Mouse (Mus musculus): ENCODE results near the gene Dmd. TPM values are rescaled to one million over a fixed set of nuclear protein-coding genes. Genes with fewer than 3 reads are reported as not detected.

Dmd gene
- polyA plus RNA-seq, 1 experiment from 2014 or later: 27.8 TPM

DNA sequence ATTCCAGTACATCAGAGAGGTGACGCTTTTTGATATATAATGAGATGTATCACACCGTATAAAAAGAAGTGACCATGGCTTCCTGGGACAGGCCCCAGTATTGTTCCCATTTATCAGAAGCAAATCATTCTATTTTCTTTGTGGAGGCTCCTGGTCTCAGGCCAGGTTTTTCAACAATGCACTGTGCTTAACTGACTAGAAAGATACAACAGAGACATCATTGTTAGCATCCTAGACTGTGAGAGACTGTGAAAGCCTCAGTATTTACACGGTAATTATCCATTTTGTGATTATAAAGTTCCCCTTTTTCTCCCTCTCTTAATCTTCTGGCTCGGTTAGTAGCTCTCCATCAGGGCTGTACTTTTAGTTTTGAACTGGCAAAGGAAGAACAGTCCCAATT, 1487.9 kb downstream of the Dmd start:
- Histone ChIP-seq H3K9me3 (no peaks in the 10 kb centered on the region), H3K9ac (replicated peaks) (no peak overlapping the region), H3K36me3 (no peaks in the 10 kb centered on the region), H3K4me2 (replicated peaks) (no peak overlapping the region), H3K27ac (replicated peaks) (no peak overlapping the region), H3K4me1 (no peaks in the 10 kb centered on the region), H3K27me3 (no peaks in the 10 kb centered on the region), H3K4me3 (no peak overlapping the region)
- ATAC-seq (replicated peaks): no peak
- 28% methylated on average over 4 of the region's 4 CpGs for WGBS

DNA sequence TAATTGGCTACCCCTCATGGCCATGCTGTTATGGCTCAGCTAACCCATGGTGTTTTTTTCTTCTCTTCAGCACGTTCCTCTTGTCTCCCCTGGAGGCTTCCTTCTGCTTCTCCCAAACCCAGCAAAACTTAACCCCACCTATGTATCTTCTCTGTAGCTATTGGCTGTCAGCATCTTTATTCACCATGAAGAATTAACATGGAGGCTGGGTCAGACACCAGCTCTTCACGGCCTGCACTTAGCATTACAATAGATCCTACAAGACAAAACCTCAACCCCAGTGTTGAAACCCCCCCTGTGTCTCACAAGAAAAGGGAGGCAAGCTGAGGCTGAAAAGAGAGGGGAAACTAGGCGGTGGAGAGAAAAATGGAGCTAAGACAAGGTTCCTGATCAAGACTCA, 1494.3 kb downstream of the Dmd start:
- Histone ChIP-seq H3K27ac (replicated peaks) (no peak overlapping the region), H3K9me3 (no peaks in the 10 kb centered on the region), H3K4me2 (replicated peaks) (no peak overlapping the region), H3K4me1 (no peaks in the 10 kb centered on the region), H3K4me3 (no peak overlapping the region), H3K9ac (replicated peaks) (no peak overlapping the region), H3K36me3 (no peaks in the 10 kb centered on the region), H3K27me3 (no peaks in the 10 kb centered on the region)
- WGBS: 39% methylated on average over 3 of the region's 3 CpGs
- no peak for ATAC-seq (replicated peaks)

DNA sequence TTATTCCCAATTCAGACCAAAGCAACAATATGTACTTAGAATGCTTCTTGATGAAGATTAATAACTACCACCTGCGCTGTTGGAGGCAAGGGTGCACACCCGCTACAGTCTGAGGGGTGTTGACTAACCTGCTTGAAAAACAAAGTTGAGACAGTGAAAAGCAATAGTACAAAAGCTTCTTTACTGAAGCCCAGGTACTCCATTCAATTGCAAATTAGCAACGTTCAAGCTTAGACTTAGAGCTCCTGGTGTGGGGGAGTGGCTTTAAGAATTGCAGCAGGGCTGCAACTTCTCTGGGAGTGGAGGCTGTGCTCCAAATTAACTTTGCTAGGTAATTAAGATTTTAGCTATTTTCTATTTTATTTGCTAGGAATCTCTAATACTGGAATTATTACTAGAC, 1495.3 kb downstream of the Dmd start:
- no peaks in the 10 kb centered on the region for H3K36me3 ChIP-seq
- H3K4me2 ChIP-seq (replicated peaks): no peak overlapping the region
- H3K9ac ChIP-seq (replicated peaks): no peak overlapping the region
- H3K27ac ChIP-seq (replicated peaks): no peak overlapping the region
- H3K9me3 ChIP-seq: no peaks in the 10 kb centered on the region
- H3K4me3 ChIP-seq: no peak overlapping the region
- H3K4me1 ChIP-seq: no peaks in the 10 kb centered on the region
- WGBS: 24% methylated on average over 3 of the region's 3 CpGs
- ATAC-seq (replicated peaks): no peak
- no peaks in the 10 kb centered on the region for H3K27me3 ChIP-seq

DNA sequence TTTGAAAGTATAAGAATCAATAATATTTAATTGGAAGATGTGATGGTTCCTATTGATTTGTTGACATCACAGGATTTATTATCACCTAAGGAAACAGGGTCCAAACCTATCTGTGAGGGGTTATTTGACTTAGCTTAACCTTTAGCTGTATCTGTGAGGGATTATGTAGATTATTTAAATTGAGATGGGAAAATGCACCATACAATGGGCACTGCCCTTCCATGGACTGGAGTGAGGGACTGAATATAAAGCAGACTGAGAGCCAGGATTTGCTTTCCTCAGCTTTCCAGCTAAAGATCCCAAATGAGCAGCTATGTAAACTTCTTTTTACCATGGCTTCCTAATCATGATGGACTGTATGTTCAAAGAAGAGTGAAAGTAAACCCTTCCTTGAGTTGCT, 1496.0 kb downstream of the Dmd start:
- ATAC-seq (replicated peaks): no peak
- no peak overlapping the region for H3K27ac ChIP-seq (replicated peaks)
- H3K9me3 ChIP-seq: no peaks in the 10 kb centered on the region
- no peak overlapping the region for H3K9ac ChIP-seq (replicated peaks)
- H3K36me3 ChIP-seq: no peaks in the 10 kb centered on the region
- no peaks in the 10 kb centered on the region for H3K27me3 ChIP-seq
- H3K4me2 ChIP-seq (replicated peaks): no peak overlapping the region
- no peak overlapping the region for H3K4me3 ChIP-seq
- H3K4me1 ChIP-seq: no peaks in the 10 kb centered on the region

- ATAC-seq (replicated peaks): no peak
- H3K27me3 ChIP-seq: no peaks in the 10 kb centered on the region
- no peak overlapping the region for H3K4me2 ChIP-seq (replicated peaks)
- no peak overlapping the region for H3K9ac ChIP-seq (replicated peaks)
- no peaks in the 10 kb centered on the region for H3K36me3 ChIP-seq
- no peaks in the 10 kb centered on the region for H3K4me1 ChIP-seq
- 95% methylated on average over 1 of the region's 1 CpGs for WGBS
- no peaks in the 10 kb centered on the region for H3K9me3 ChIP-seq
- no peak overlapping the region for H3K27ac ChIP-seq (replicated peaks)
- H3K4me3 ChIP-seq: no peak overlapping the region
These were observed 1505.8 kb downstream of the Dmd start for GRCm38 (mm10) chrX:84454473-84454872.

DNA sequence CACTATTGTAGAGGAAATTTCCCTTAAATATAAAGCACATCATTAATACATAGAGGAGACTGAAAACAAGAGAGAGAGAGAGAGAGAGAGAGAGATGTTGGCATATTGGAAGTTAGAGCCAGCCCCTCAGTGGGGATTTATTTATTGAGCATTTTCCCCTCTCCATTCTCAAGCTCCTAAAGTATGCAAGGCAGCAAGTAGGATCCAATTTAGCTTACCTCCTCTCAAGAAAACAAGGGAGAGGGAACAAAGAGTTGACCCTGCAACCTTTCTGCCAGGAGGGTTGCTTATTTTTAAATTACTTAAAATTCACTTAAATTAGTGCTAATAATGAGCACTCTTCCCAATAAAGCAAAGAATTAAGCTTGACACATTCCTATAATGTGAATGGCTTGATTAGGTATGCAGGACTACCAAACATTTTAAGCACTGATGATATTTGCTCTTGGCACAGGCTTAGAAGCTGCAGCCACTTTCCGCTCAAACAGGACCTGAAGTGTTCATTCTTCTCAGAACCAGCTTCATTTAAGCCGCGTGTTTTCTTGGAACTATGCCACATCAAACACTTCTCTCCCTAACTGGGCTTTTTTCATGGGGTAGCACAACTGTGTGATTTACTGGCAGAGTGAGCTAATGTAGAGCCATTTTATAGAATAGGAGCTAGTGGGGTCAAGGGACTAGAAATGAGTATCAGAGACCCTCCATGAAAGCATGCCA, 1566.1 kb downstream of the Dmd start:
- Histone ChIP-seq H3K4me1 (peaks cover 6% of the 10 kb centered on the region; the same call in 1 of the 2 replicates), H3K9me3 (no peaks in the 10 kb centered on the region), H3K36me3 (no peaks in the 10 kb centered on the region), H3K9ac (replicated peaks) (no peak overlapping the region), H3K27me3 (no peaks in the 10 kb centered on the region), H3K4me3 (no peak overlapping the region), H3K27ac (replicated peaks) (no peak overlapping the region), H3K4me2 (replicated peaks) (no peak overlapping the region)
- ATAC-seq (replicated peaks): peak; percentile 92
- 18% methylated on average over 3 of the region's 3 CpGs for WGBS

- no peaks in the 10 kb centered on the region for H3K4me1 ChIP-seq
- 0 out of 2 replicates have a peak, but pooled peaks have one; percentile 16 for ATAC-seq (replicated peaks)
- 65% methylated on average over 1 of the region's 1 CpGs for WGBS
- H3K9ac ChIP-seq (replicated peaks): no peak overlapping the region
- no peak overlapping the region for H3K4me2 ChIP-seq (replicated peaks)
- H3K4me3 ChIP-seq: no peak overlapping the region
- no peaks in the 10 kb centered on the region for H3K27me3 ChIP-seq
- no peak overlapping the region for H3K27ac ChIP-seq (replicated peaks)
- H3K9me3 ChIP-seq: no peaks in the 10 kb centered on the region
- no peaks in the 10 kb centered on the region for H3K36me3 ChIP-seq
These were observed 1603.3 kb downstream of the Dmd start for GRCm38 (mm10) chrX:84551995-84552394.

GRCm38 (mm10) chrX:84553441-84553840, 1604.8 kb downstream of the Dmd start:
- Histone ChIP-seq H3K4me2 (replicated peaks) (no peak overlapping the region), H3K9me3 (no peaks in the 10 kb centered on the region), H3K36me3 (no peaks in the 10 kb centered on the region), H3K4me3 (no peak overlapping the region), H3K9ac (replicated peaks) (no peak overlapping the region), H3K27ac (replicated peaks) (no peak overlapping the region), H3K4me1 (no peaks in the 10 kb centered on the region), H3K27me3 (no peaks in the 10 kb centered on the region)
- ATAC-seq (replicated peaks): no peak
- 8% methylated on average over 1 of the region's 1 CpGs for WGBS

GRCm38 (mm10) chrX:84598476-84598875, 1649.8 kb downstream of the Dmd start:
- no peak for ATAC-seq (replicated peaks)
- Histone ChIP-seq H3K27me3 (no peaks in the 10 kb centered on the region), H3K4me2 (replicated peaks) (no peak overlapping the region), H3K9me3 (no peaks in the 10 kb centered on the region), H3K4me3 (no peak overlapping the region), H3K36me3 (no peaks in the 10 kb centered on the region), H3K27ac (replicated peaks) (no peak overlapping the region), H3K4me1 (no peaks in the 10 kb centered on the region), H3K9ac (replicated peaks) (no peak overlapping the region)

DNA sequence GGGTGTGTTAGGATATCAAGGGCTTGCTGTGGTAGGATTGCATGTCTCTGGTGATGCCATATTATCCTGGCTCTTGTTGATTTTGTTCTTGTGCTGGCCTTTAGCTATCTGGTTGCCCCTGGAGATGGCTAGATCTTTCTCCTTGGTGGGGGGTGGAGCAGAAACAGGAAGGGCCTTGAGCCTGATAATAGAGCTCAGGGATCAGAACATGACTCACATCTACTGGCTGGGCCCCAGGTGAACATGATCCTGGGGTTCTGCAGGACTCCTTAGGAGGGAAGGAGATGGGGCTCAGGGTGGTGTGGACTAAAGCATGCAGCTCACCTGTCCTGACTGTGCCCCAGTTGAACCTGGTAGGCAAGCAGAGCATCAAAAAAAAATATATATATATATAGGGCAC, 1691.8 kb downstream of the Dmd start:
- Histone ChIP-seq H3K4me1 (no peaks in the 10 kb centered on the region), H3K9me3 (no peaks in the 10 kb centered on the region), H3K27me3 (no peaks in the 10 kb centered on the region), H3K4me3 (no peak overlapping the region), H3K36me3 (no peaks in the 10 kb centered on the region), H3K9ac (replicated peaks) (no peak overlapping the region), H3K4me2 (replicated peaks) (no peak overlapping the region), H3K27ac (replicated peaks) (no peak overlapping the region)
- ATAC-seq (replicated peaks): no peak

- ATAC-seq (replicated peaks): no peak
- Histone ChIP-seq H3K4me2 (replicated peaks) (no peak overlapping the region), H3K9me3 (no peaks in the 10 kb centered on the region), H3K27me3 (no peaks in the 10 kb centered on the region), H3K9ac (replicated peaks) (no peak overlapping the region), H3K4me3 (no peak overlapping the region), H3K27ac (replicated peaks) (no peak overlapping the region), H3K4me1 (no peaks in the 10 kb centered on the region), H3K36me3 (no peaks in the 10 kb centered on the region)
- WGBS: 20% methylated on average over 4 of the region's 4 CpGs
These were observed 1799.0 kb downstream of the Dmd start for GRCm38 (mm10) chrX:84747683-84748082.

DNA sequence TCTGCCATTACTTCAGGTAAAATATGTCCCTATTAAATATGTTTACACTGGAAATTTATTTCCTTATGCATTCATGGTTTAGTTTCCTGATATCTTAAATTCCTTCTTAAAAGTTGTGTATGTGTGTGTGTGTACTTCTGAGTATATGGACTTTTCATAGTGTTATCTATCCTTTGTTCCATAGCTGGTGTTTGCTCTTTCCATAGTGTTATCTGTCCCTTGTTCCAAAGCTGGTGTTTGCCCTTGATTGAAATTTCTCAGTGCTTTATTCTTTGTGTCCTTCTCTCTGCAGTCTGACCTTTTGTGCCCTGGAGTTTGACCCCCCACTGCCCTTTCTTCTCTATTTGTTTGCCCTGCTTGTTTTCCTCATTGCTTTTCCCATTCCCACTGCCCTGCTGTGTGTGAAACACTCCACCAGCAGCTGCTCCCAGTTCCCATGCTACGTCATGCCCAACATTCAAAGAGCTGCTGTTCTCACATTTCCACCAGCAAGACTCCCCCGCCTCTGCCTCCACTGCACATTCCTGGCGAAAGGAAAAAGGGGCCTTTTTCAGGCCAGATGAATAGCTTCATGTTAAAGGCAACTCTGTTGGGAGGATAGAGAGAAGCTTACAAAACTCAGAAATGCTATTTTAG, 1911.5 kb downstream of the Dmd start:
- no peaks in the 10 kb centered on the region for H3K9me3 ChIP-seq
- ATAC-seq (replicated peaks): peak; percentile 93
- no peaks in the 10 kb centered on the region for H3K4me1 ChIP-seq
- no peak overlapping the region for H3K4me2 ChIP-seq (replicated peaks)
- no peaks in the 10 kb centered on the region for H3K36me3 ChIP-seq
- WGBS: 19% methylated on average over 3 of the region's 3 CpGs
- no peaks in the 10 kb centered on the region for H3K27me3 ChIP-seq
- H3K27ac ChIP-seq (replicated peaks): no peak overlapping the region
- H3K4me3 ChIP-seq: no peak overlapping the region
- H3K9ac ChIP-seq (replicated peaks): no peak overlapping the region

DNA sequence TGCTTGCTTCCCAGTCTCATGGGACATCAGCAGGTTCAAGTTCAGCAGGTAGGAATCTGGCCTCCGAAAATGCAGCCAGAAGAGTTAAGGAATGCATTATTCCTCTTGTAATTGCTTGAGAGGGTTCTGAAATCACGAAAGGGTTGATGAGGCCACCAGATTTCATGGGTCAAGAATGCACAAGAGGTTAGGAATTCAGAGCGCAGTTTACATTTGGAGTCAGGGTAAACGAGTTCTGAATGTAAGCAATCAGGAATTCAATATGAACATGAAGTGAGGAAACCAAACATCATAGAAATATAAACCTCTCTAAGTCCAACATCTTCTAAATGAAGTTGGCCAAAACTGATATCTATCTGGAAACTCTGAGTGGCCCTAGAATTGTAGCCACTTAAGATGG, 1924.4 kb downstream of the Dmd start:
- H3K9ac ChIP-seq (replicated peaks): no peak overlapping the region
- H3K27me3 ChIP-seq: no peaks in the 10 kb centered on the region
- no peaks in the 10 kb centered on the region for H3K4me1 ChIP-seq
- H3K9me3 ChIP-seq: no peaks in the 10 kb centered on the region
- no peaks in the 10 kb centered on the region for H3K36me3 ChIP-seq
- 72% methylated on average over 4 of the region's 4 CpGs for WGBS
- H3K27ac ChIP-seq (replicated peaks): no peak overlapping the region
- H3K4me3 ChIP-seq: no peak overlapping the region
- no peak overlapping the region for H3K4me2 ChIP-seq (replicated peaks)
- ATAC-seq (replicated peaks): no peak

Data from forebrain, embryonic 15.5 days (tissue).